Mouse (Mus musculus) midbrain, embryonic 13.5 days (tissue): ENCODE measurements around the gene Atxn7. TPM values are rescaled to one million over a fixed set of nuclear protein-coding genes. Genes with fewer than 3 reads are reported as not detected.

Source experiments
- ATAC-seq: fragments of 200-750 bp; cut with Nextera tagmentation; 2 replicates; pipeline ENCODE4 v1.8.0; 2017; ENCODE audit warnings: mild to moderate bottlenecking, moderate TSS enrichment, moderate library complexity
- H3K27ac ChIP-seq: fragments of 300-500 bp; sonication (generic); 2 replicates; pipeline ENCODE4 v1.5.1; 2015; ENCODE audit warnings: inconsistent platforms, mild to moderate bottlenecking, moderate library complexity
- H3K27me3 ChIP-seq: fragments of 300-500 bp; sonication (generic); 2 replicates; pipeline ENCODE4 v1.6.1; 2015; ENCODE audit warnings: mild to moderate bottlenecking, inconsistent platforms
- H3K36me3 ChIP-seq: fragments of 300-500 bp; sonication (generic); 2 replicates; pipeline ENCODE4 v1.6.1; 2015; ENCODE audit warnings: mild to moderate bottlenecking, inconsistent platforms
- H3K4me1 ChIP-seq: fragments of 300-500 bp; sonication (generic); replicated peaks from 2 replicates; pipeline ENCODE4 v1.6.1; 2015; ENCODE audit warnings: inconsistent platforms
- H3K4me2 ChIP-seq: fragments of 300-500 bp; sonication (generic); replicated peaks from 2 replicates; pipeline ENCODE4 v1.6.1; 2015; ENCODE audit warnings: moderate library complexity, mild to moderate bottlenecking, inconsistent platforms
- H3K4me3 ChIP-seq: fragments of 300-500 bp; sonication (generic); replicated peaks from 2 replicates; pipeline ENCODE4 v1.5.1; 2015; ENCODE audit warnings: mild to moderate bottlenecking, inconsistent platforms
- H3K9ac ChIP-seq: fragments of 300-500 bp; sonication (generic); replicated peaks from 2 replicates; pipeline ENCODE4 v1.6.1; 2015; ENCODE audit warnings: mild to moderate bottlenecking, inconsistent platforms
- H3K9me3 ChIP-seq: fragments of 300-500 bp; sonication (generic); 2 replicates; pipeline ENCODE4 v1.6.1; 2016; ENCODE audit warnings: mild to moderate bottlenecking, inconsistent platforms
- WGBS: fragments of 180-500 bp; shearing (Covaris S2); methylation state at CpG from one replicate; pipeline ENCODE4 v1.1.7; 2015; 5-methylcytosine and 5-hydroxymethylcytosine counted together
- polyA plus RNA-seq: library from polyadenylated mRNA; unstranded; fragments of >200 nt; fragmentation: Nextera tagmentation; extraction: Ambion mirVana; gene quantifications from 2 replicates; pipeline ENCODE4 v1.2.1, GENCODE M21; 2015

The Atxn7 gene
- polyA plus RNA-seq, 1 experiment from 2014 or later, result 3.8 TPM

- Histone ChIP-seq H3K4me2 (no peak overlapping the region), H3K27ac (no peak overlapping the region), H3K4me1 (no peaks in the 10 kb centered on the region), H3K4me3 (no peak overlapping the region), H3K27me3 (no peaks in the 10 kb centered on the region), H3K36me3 (no peaks in the 10 kb centered on the region), H3K9ac (no peak overlapping the region), H3K9me3 (no peaks in the 10 kb centered on the region)
- ATAC-seq, result no peak
- 79% methylated on average over 9 of the region's 9 CpGs for WGBS
Measured at GRCm38 (mm10) chr14:13995206-13996097, 34.2 kb downstream of the Atxn7 start.

GRCm38 (mm10) chr14:14002771-14003170 is 41.5 kb downstream of the Atxn7 start:
- Histone ChIP-seq H3K9ac (no peak overlapping the region), H3K9me3 (no peaks in the 10 kb centered on the region), H3K4me3 (no peak overlapping the region), H3K27me3 (no peaks in the 10 kb centered on the region), H3K4me1 (no peaks in the 10 kb centered on the region), H3K36me3 (no peaks in the 10 kb centered on the region), H3K4me2 (no peak overlapping the region), H3K27ac (no peak overlapping the region)
- WGBS, result 96% methylated on average over 7 of the region's 7 CpGs
- no peak for ATAC-seq

GRCm38 (mm10) chr14:14009712-14010111 is 48.5 kb downstream of the Atxn7 start:
- no peak for ATAC-seq
- no peak overlapping the region for H3K4me3 ChIP-seq
- 77% methylated on average over 6 of the region's 6 CpGs for WGBS
- no peaks in the 10 kb centered on the region for H3K36me3 ChIP-seq
- H3K4me2 ChIP-seq, result no peak overlapping the region
- H3K9me3 ChIP-seq, result no peaks in the 10 kb centered on the region
- H3K27me3 ChIP-seq, result no peaks in the 10 kb centered on the region
- no peak overlapping the region for H3K9ac ChIP-seq
- peaks cover 16% of the 10 kb centered on the region for H3K4me1 ChIP-seq
- no peak overlapping the region for H3K27ac ChIP-seq

GRCm38 (mm10) chr14:14012383-14013251 is 51.4 kb downstream of the Atxn7 start:
- no peaks in the 10 kb centered on the region for H3K27me3 ChIP-seq
- peak overlapping the region; percentile 88 for H3K4me2 ChIP-seq
- no peaks in the 10 kb centered on the region for H3K9me3 ChIP-seq
- peak; percentile 94 for ATAC-seq
- H3K4me1 ChIP-seq, result peaks cover 16% of the 10 kb centered on the region
- peak overlapping the region; percentile 84 for H3K4me3 ChIP-seq
- H3K9ac ChIP-seq, result peak overlapping the region; percentile 98
- H3K36me3 ChIP-seq, result no peaks in the 10 kb centered on the region
- under 1% methylated on average over 75 of the region's 116 CpGs for WGBS
- peak overlapping the region; percentile 99 for H3K27ac ChIP-seq

GRCm38 (mm10) chr14:14013252-14013711 is 52.0 kb downstream of the Atxn7 start:
- Histone ChIP-seq H3K27me3 (no peaks in the 10 kb centered on the region), H3K9ac (peak overlapping the region; percentile 98), H3K36me3 (no peaks in the 10 kb centered on the region), H3K27ac (peak overlapping the region; percentile 99), H3K4me1 (peaks cover 16% of the 10 kb centered on the region), H3K4me3 (peak overlapping the region; percentile 84), H3K9me3 (no peaks in the 10 kb centered on the region), H3K4me2 (peak overlapping the region; percentile 88)
- ATAC-seq, result peak; percentile 79
- 1% methylated on average over 22 of the region's 27 CpGs for WGBS

- peaks cover 16% of the 10 kb centered on the region for H3K4me1 ChIP-seq
- H3K9me3 ChIP-seq, result no peaks in the 10 kb centered on the region
- no peak overlapping the region for H3K4me2 ChIP-seq
- ATAC-seq, result no peak
- H3K27me3 ChIP-seq, result no peaks in the 10 kb centered on the region
- H3K27ac ChIP-seq, result no peak overlapping the region
- no peak overlapping the region for H3K4me3 ChIP-seq
- 0 out of 2 replicates have a peak overlapping the region, but pooled peaks have one; percentile 14 for H3K9ac ChIP-seq
- WGBS, result 79% methylated on average over 6 of the region's 6 CpGs
- H3K36me3 ChIP-seq, result no peaks in the 10 kb centered on the region
Measured at GRCm38 (mm10) chr14:14014636-14015375, 53.6 kb downstream of the Atxn7 start.

- no peaks in the 10 kb centered on the region for H3K27me3 ChIP-seq
- ATAC-seq, result no peak
- no peak overlapping the region for H3K9ac ChIP-seq
- H3K4me3 ChIP-seq, result no peak overlapping the region
- no peaks in the 10 kb centered on the region for H3K4me1 ChIP-seq
- no peak overlapping the region for H3K27ac ChIP-seq
- WGBS, result 85% methylated on average over 6 of the region's 6 CpGs
- H3K36me3 ChIP-seq, result 0 out of 2 replicates have a peak, but pooled peaks cover 8% of the 10 kb centered on the region
- no peak overlapping the region for H3K4me2 ChIP-seq
- no peaks in the 10 kb centered on the region for H3K9me3 ChIP-seq
Measured at GRCm38 (mm10) chr14:14019155-14019894, 58.1 kb downstream of the Atxn7 start.

GRCm38 (mm10) chr14:14021244-14021643 is 60.0 kb downstream of the Atxn7 start:
- H3K4me3 ChIP-seq, result no peak overlapping the region
- 0 out of 2 replicates have a peak, but pooled peaks cover 8% of the 10 kb centered on the region for H3K36me3 ChIP-seq
- H3K4me2 ChIP-seq, result no peak overlapping the region
- H3K27me3 ChIP-seq, result no peaks in the 10 kb centered on the region
- H3K4me1 ChIP-seq, result no peaks in the 10 kb centered on the region
- 95% methylated on average over 6 of the region's 6 CpGs for WGBS
- H3K9me3 ChIP-seq, result no peaks in the 10 kb centered on the region
- H3K9ac ChIP-seq, result no peak overlapping the region
- no peak overlapping the region for H3K27ac ChIP-seq
- ATAC-seq, result no peak

- Histone ChIP-seq H3K4me1 (no peaks in the 10 kb centered on the region), H3K27ac (no peak overlapping the region), H3K4me2 (no peak overlapping the region), H3K9me3 (no peaks in the 10 kb centered on the region), H3K4me3 (no peak overlapping the region), H3K27me3 (no peaks in the 10 kb centered on the region), H3K36me3 (0 out of 2 replicates have a peak, but pooled peaks cover 7% of the 10 kb centered on the region), H3K9ac (no peak overlapping the region)
- ATAC-seq, result no peak
- WGBS, result 91% methylated on average over 8 of the region's 8 CpGs
Measured at GRCm38 (mm10) chr14:14025870-14026269, 64.6 kb downstream of the Atxn7 start.

- H3K36me3 ChIP-seq, result no peaks in the 10 kb centered on the region
- H3K4me3 ChIP-seq, result no peak overlapping the region
- no peak overlapping the region for H3K27ac ChIP-seq
- ATAC-seq, result no peak
- no peaks in the 10 kb centered on the region for H3K9me3 ChIP-seq
- no peak overlapping the region for H3K4me2 ChIP-seq
- no peaks in the 10 kb centered on the region for H3K27me3 ChIP-seq
- no peak overlapping the region for H3K9ac ChIP-seq
- WGBS, result 86% methylated on average over 2 of the region's 2 CpGs
- H3K4me1 ChIP-seq, result no peaks in the 10 kb centered on the region
Measured at GRCm38 (mm10) chr14:14030621-14031020, 69.4 kb downstream of the Atxn7 start.

- H3K4me1 ChIP-seq, result no peaks in the 10 kb centered on the region
- H3K9me3 ChIP-seq, result no peaks in the 10 kb centered on the region
- no peak for ATAC-seq
- H3K4me2 ChIP-seq, result no peak overlapping the region
- H3K36me3 ChIP-seq, result no peaks in the 10 kb centered on the region
- H3K9ac ChIP-seq, result no peak overlapping the region
- no peaks in the 10 kb centered on the region for H3K27me3 ChIP-seq
- no peak overlapping the region for H3K4me3 ChIP-seq
- H3K27ac ChIP-seq, result no peak overlapping the region
- WGBS, result 91% methylated on average over 1 of the region's 1 CpGs
Measured at GRCm38 (mm10) chr14:14032842-14033241, 71.6 kb downstream of the Atxn7 start.
